Mouse (Mus musculus): Measurements from ENCODE around the gene Coro1a. TPM values are rescaled to one million over a fixed set of nuclear protein-coding genes. Genes with fewer than 3 reads are reported as not detected.
"Not testable (repeated sequence)": the region's sequence is repeated elsewhere in the genome, so short reads cannot be mapped to it uniquely, and the experiment has no call there.

Gene Coro1a
- 1 to 10 TPM; 7.8 to 9.9 TPM for total RNA-seq (2021)

GRCm38 (mm10) chr7:126707442-126708174, at the start of gene Coro1a:
Coro1a (minus strand) TSS chr7:126707787.
- DNase-seq, result no peak
- intact Hi-C loops (cut with DNase I), result no loop called here

- intact Hi-C loops (cut with DNase I), result loop anchor here (2.0 to 5.0 kb wide), 2 partner anchors 36 to 108 kb away; partner anchors contain the start of gene Sgf29
- peak; percentile 78 to 79 for DNase-seq
These were observed 47.3 kb upstream of the Coro1a start for GRCm38 (mm10) chr7:126754866-126755265.

- intact Hi-C loops (cut with DNase I), result no loop called here
- DNase-seq, result no peak
These were observed 42.2 kb upstream of the Coro1a start for GRCm38 (mm10) chr7:126749582-126750343.

GRCm38 (mm10) chr7:126748824-126749223, 41.2 kb upstream of the Coro1a start:
- intact Hi-C loops (cut with DNase I), result no loop called here
- no peak for DNase-seq

GRCm38 (mm10) chr7:126746798-126747197, 39.2 kb upstream of the Coro1a start:
- intact Hi-C loops (cut with DNase I), result no loop called here
- DNase-seq, result no peak

GRCm38 (mm10) chr7:126746066-126746465, 38.5 kb upstream of the Coro1a start:
- intact Hi-C loops (cut with DNase I), result no loop called here
- DNase-seq, result no peak

- intact Hi-C loops (cut with DNase I), result no loop called here
- DNase-seq, result no peak
These were observed 34.4 kb upstream of the Coro1a start for GRCm38 (mm10) chr7:126741964-126742482.

- intact Hi-C loops (cut with DNase I), result no loop called here
- no peak for DNase-seq
These were observed 33.9 kb upstream of the Coro1a start for GRCm38 (mm10) chr7:126741452-126741851.

GRCm38 (mm10) chr7:126740977-126741376, 33.4 kb upstream of the Coro1a start:
- DNase-seq, result no peak
- intact Hi-C loops (cut with DNase I), result no loop called here

GRCm38 (mm10) chr7:126740132-126740735, 32.6 kb upstream of the Coro1a start:
- intact Hi-C loops (cut with DNase I), result no loop called here

GRCm38 (mm10) chr7:126739551-126739950, 32.0 kb upstream of the Coro1a start:
- intact Hi-C loops (cut with DNase I), result no loop called here
- no peak for DNase-seq

More at GRCm38 (mm10) chr7:126740132-126740735, 32.6 kb upstream of the Coro1a start:
- no peak for DNase-seq

GRCm38 (mm10) chr7:126736122-126736521, 28.5 kb upstream of the Coro1a start:
- intact Hi-C loops (cut with DNase I), result no loop called here
- no peak for DNase-seq

GRCm38 (mm10) chr7:126730256-126730789, 22.7 kb upstream of the Coro1a start:
- DNase-seq; intact Hi-C loops (cut with DNase I): not testable (repeated sequence)

GRCm38 (mm10) chr7:126725667-126726066, 18.1 kb upstream of the Coro1a start:
- intact Hi-C loops (cut with DNase I), result no loop called here
- no peak for DNase-seq

- DNase-seq, result no peak
- intact Hi-C loops (cut with DNase I), result no loop called here
These were observed 17.5 kb upstream of the Coro1a start for GRCm38 (mm10) chr7:126725077-126725476.

GRCm38 (mm10) chr7:126721635-126722034, 14.0 kb upstream of the Coro1a start:
- DNase-seq, result no peak
- intact Hi-C loops (cut with DNase I), result no loop called here

- DNase-seq, result no peak
- intact Hi-C loops (cut with DNase I), result no loop called here
These were observed 11.3 kb upstream of the Coro1a start for GRCm38 (mm10) chr7:126718787-126719337.

- DNase-seq, result no peak
- intact Hi-C loops (cut with DNase I), result no loop called here
These were observed 10.0 kb upstream of the Coro1a start for GRCm38 (mm10) chr7:126717566-126717965.

- no peak for DNase-seq
- intact Hi-C loops (cut with DNase I), result no loop called here
These were observed 8.1 kb upstream of the Coro1a start for GRCm38 (mm10) chr7:126715679-126716078.

GRCm38 (mm10) chr7:126711910-126712309, 4.3 kb upstream of the Coro1a start:
- intact Hi-C loops (cut with DNase I), result no loop called here
- DNase-seq, result no peak

GRCm38 (mm10) chr7:126710266-126710665, 2.7 kb upstream of the Coro1a start:
- intact Hi-C loops (cut with DNase I), result no loop called here
- DNase-seq, result no peak

All from heart, postnatal 36 days (tissue).